Mouse (Mus musculus): ENCODE data around the gene Cblb. TPM values are rescaled to one million over a fixed set of nuclear protein-coding genes. Genes with fewer than 3 reads are reported as not detected.

Cblb gene
- polyA plus RNA-seq, 1 experiment = 1.2 TPM

GRCm38 (mm10) chr16:52080619-52081395 lies 49.8 kb downstream of the Cblb start:
- Histone ChIP-seq H3K9me3 (no peaks in the 10 kb centered on the region), H3K27me3 (replicated peaks) (no peaks in the 10 kb centered on the region), H3K36me3 (replicated peaks; ENCODE audit: low read length) (peaks cover 2% of the 10 kb centered on the region), H3K4me3 (replicated peaks) (peak overlapping the region; percentile 83), H3K4me1 (peaks cover 49% of the 10 kb centered on the region)
- TF ChIP-seq FLI1 (IDR thresholded peaks at IDR 0.05; ENCODE audit: low read length) (no peak), GATA1 (IDR thresholded peaks at IDR 0.05; ENCODE audit: borderline replicate concordance, low read length) (no peak)

GRCm38 (mm10) chr16:52081756-52082155 lies 50.7 kb downstream of the Cblb start:
- H3K4me3 ChIP-seq (replicated peaks) = peak overlapping the region; percentile 81
- peaks cover 49% of the 10 kb centered on the region for H3K4me1 ChIP-seq
- peaks cover 2% of the 10 kb centered on the region for H3K36me3 ChIP-seq (replicated peaks; ENCODE audit: low read length)
- H3K9me3 ChIP-seq = no peaks in the 10 kb centered on the region
- TF ChIP-seq FLI1 (IDR thresholded peaks at IDR 0.05; ENCODE audit: low read length) = no peak
- H3K27me3 ChIP-seq (replicated peaks) = no peaks in the 10 kb centered on the region

- H3K27me3 ChIP-seq (replicated peaks) = no peaks in the 10 kb centered on the region
- H3K36me3 ChIP-seq (replicated peaks; ENCODE audit: low read length) = peaks cover 5% of the 10 kb centered on the region
- TF ChIP-seq GATA1 (IDR thresholded peaks at IDR 0.05; ENCODE audit: borderline replicate concordance, low read length) (no peak), FLI1 (IDR thresholded peaks at IDR 0.05; ENCODE audit: low read length) (no peak)
- peaks cover 36% of the 10 kb centered on the region for H3K4me1 ChIP-seq
- H3K4me3 ChIP-seq (replicated peaks) = no peak overlapping the region
- no peaks in the 10 kb centered on the region for H3K9me3 ChIP-seq
These were observed 55.9 kb downstream of the Cblb start for GRCm38 (mm10) chr16:52086793-52087450.

GRCm38 (mm10) chr16:52089354-52089753 lies 58.3 kb downstream of the Cblb start:
- H3K27me3 ChIP-seq (replicated peaks) = no peaks in the 10 kb centered on the region
- peaks cover 14% of the 10 kb centered on the region for H3K4me1 ChIP-seq

GRCm38 (mm10) chr16:52090899-52091298 lies 59.9 kb downstream of the Cblb start:
- Histone ChIP-seq H3K27me3 (replicated peaks) (no peaks in the 10 kb centered on the region), H3K4me1 (peaks cover 20% of the 10 kb centered on the region), H3K4me3 (replicated peaks) (peak overlapping the region; percentile 46), H3K9me3 (no peaks in the 10 kb centered on the region), H3K36me3 (replicated peaks; ENCODE audit: low read length) (peaks cover 3% of the 10 kb centered on the region)
- no peak for TF ChIP-seq FLI1 (IDR thresholded peaks at IDR 0.05; ENCODE audit: low read length)
- no peak for TF ChIP-seq GATA1 (IDR thresholded peaks at IDR 0.05; ENCODE audit: borderline replicate concordance, low read length)

More at GRCm38 (mm10) chr16:52089354-52089753, 58.3 kb downstream of the Cblb start:
- H3K9me3 ChIP-seq = no peaks in the 10 kb centered on the region
- TF ChIP-seq FLI1 (IDR thresholded peaks at IDR 0.05; ENCODE audit: low read length) (no peak), GATA1 (IDR thresholded peaks at IDR 0.05; ENCODE audit: borderline replicate concordance, low read length) (no peak)
- no peak overlapping the region for H3K4me3 ChIP-seq (replicated peaks)
- peaks cover 5% of the 10 kb centered on the region for H3K36me3 ChIP-seq (replicated peaks; ENCODE audit: low read length)

- H3K4me3 ChIP-seq (replicated peaks) = no peak overlapping the region
- no peaks in the 10 kb centered on the region for H3K9me3 ChIP-seq
- H3K4me1 ChIP-seq = peaks cover 18% of the 10 kb centered on the region
- H3K27me3 ChIP-seq (replicated peaks) = no peaks in the 10 kb centered on the region
- TF ChIP-seq GATA1 (IDR thresholded peaks at IDR 0.05; ENCODE audit: borderline replicate concordance, low read length) (no peak), FLI1 (IDR thresholded peaks at IDR 0.05; ENCODE audit: low read length) (no peak)
- H3K36me3 ChIP-seq (replicated peaks; ENCODE audit: low read length) = peaks cover 8% of the 10 kb centered on the region
These were observed 62.6 kb downstream of the Cblb start for GRCm38 (mm10) chr16:52093325-52094253.

- TF ChIP-seq GATA1 (IDR thresholded peaks at IDR 0.05; ENCODE audit: borderline replicate concordance, low read length) (no peak), FLI1 (IDR thresholded peaks at IDR 0.05; ENCODE audit: low read length) (no peak)
- Histone ChIP-seq H3K36me3 (replicated peaks; ENCODE audit: low read length) (peaks cover 11% of the 10 kb centered on the region), H3K4me3 (replicated peaks) (no peak overlapping the region), H3K9me3 (no peaks in the 10 kb centered on the region), H3K4me1 (peaks cover 14% of the 10 kb centered on the region), H3K27me3 (replicated peaks) (no peaks in the 10 kb centered on the region)
These were observed 63.9 kb downstream of the Cblb start for GRCm38 (mm10) chr16:52094735-52095459.

- TF ChIP-seq GATA1 (IDR thresholded peaks at IDR 0.05; ENCODE audit: borderline replicate concordance, low read length) (no peak), FLI1 (IDR thresholded peaks at IDR 0.05; ENCODE audit: low read length) (no peak)
- peaks cover 14% of the 10 kb centered on the region for H3K36me3 ChIP-seq (replicated peaks; ENCODE audit: low read length)
- H3K4me1 ChIP-seq = peaks cover 11% of the 10 kb centered on the region
- H3K27me3 ChIP-seq (replicated peaks) = no peaks in the 10 kb centered on the region
- H3K4me3 ChIP-seq (replicated peaks) = no peak overlapping the region
- no peaks in the 10 kb centered on the region for H3K9me3 ChIP-seq
These were observed 64.6 kb downstream of the Cblb start for GRCm38 (mm10) chr16:52095643-52096042.

GRCm38 (mm10) chr16:52100466-52100865 lies 69.4 kb downstream of the Cblb start:
- H3K9me3 ChIP-seq = no peaks in the 10 kb centered on the region
- no peak overlapping the region for H3K4me3 ChIP-seq (replicated peaks)
- H3K36me3 ChIP-seq (replicated peaks; ENCODE audit: low read length) = peaks cover 22% of the 10 kb centered on the region
- H3K27me3 ChIP-seq (replicated peaks) = no peaks in the 10 kb centered on the region
- TF ChIP-seq FLI1 (IDR thresholded peaks at IDR 0.05; ENCODE audit: low read length) = no peak
- TF ChIP-seq GATA1 (IDR thresholded peaks at IDR 0.05; ENCODE audit: borderline replicate concordance, low read length) = no peak
- peaks cover 5% of the 10 kb centered on the region; the same call in 1 of the 2 replicates for H3K4me1 ChIP-seq

Measured in megakaryocyte, embryonic 14.5 days (primary cell).